Mouse (Mus musculus): ENCODE data around the gene Gm10803. TPM values are rescaled to one million over a fixed set of nuclear protein-coding genes. Genes with fewer than 3 reads are reported as not detected.

The Gm10803 gene
- polyA plus RNA-seq, 1 experiment from 2014 or later = not detected

- H3K27me3 ChIP-seq (ENCODE audit: control insufficient read depth, insufficient read depth, low read length) = no peaks in the 10 kb centered on the region
- H3K4me2 ChIP-seq (ENCODE audit: low read depth, low read length) = no peak overlapping the region
- ATAC-seq (ENCODE audit: low read depth) = no peak
- whole genome bisulfite sequencing = 89% methylated on average over 6 of the region's 6 CpGs
- H3K27ac ChIP-seq (ENCODE audit: low read depth, low read length) = no peak overlapping the region
- no peaks in the 10 kb centered on the region for H3K9me3 ChIP-seq (ENCODE audit: control insufficient read depth, low read length)
- no peaks in the 10 kb centered on the region for H3K36me3 ChIP-seq (ENCODE audit: control insufficient read depth, insufficient read depth, low read length)
- no peak overlapping the region for H3K4me3 ChIP-seq (ENCODE audit: low read depth, low read length)
- H3K4me1 ChIP-seq (ENCODE audit: control insufficient read depth, insufficient read depth, low read length) = no peaks in the 10 kb centered on the region
- no peak overlapping the region for H3K9ac ChIP-seq (replicated peaks; ENCODE audit: low read depth, low read length)
Measured at GRCm38 (mm10) chr2:93604601-93605285, 44.4 kb downstream of the Gm10803 start.

- ATAC-seq (ENCODE audit: low read depth) = no peak
- H3K27me3 ChIP-seq (ENCODE audit: control insufficient read depth, insufficient read depth, low read length) = no peaks in the 10 kb centered on the region
- WGBS = 85% methylated on average over 3 of the region's 3 CpGs
- no peak overlapping the region for H3K4me3 ChIP-seq (ENCODE audit: low read depth, low read length)
- no peak overlapping the region for H3K4me2 ChIP-seq (ENCODE audit: low read depth, low read length)
- no peaks in the 10 kb centered on the region for H3K4me1 ChIP-seq (ENCODE audit: control insufficient read depth, insufficient read depth, low read length)
- H3K9ac ChIP-seq (replicated peaks; ENCODE audit: low read depth, low read length) = no peak overlapping the region
- no peak overlapping the region for H3K27ac ChIP-seq (ENCODE audit: low read depth, low read length)
- no peaks in the 10 kb centered on the region for H3K36me3 ChIP-seq (ENCODE audit: control insufficient read depth, insufficient read depth, low read length)
- no peaks in the 10 kb centered on the region for H3K9me3 ChIP-seq (ENCODE audit: control insufficient read depth, low read length)
Measured at GRCm38 (mm10) chr2:93608800-93609199, 48.4 kb downstream of the Gm10803 start.

DNA sequence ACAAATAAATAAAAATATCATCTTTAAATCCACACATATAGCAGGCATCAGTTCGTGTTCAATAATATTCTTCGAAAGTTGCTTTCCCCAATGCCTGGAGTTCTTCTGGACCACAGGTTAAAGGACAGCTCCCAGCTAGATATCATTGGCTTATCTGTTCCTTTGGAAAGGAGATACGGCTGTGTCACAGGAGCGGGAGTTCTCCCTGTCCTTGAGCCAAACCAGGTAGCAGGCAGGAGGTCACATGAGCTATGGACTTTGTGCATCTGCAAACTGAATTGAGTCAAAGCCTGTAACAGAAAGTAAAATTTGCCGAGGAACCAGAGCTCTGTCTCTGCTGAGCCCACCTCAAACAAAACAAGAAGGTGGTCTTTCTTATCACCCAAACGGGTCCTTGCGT, 52.7 kb downstream of the Gm10803 start:
- no peaks in the 10 kb centered on the region for H3K9me3 ChIP-seq (ENCODE audit: control insufficient read depth, low read length)
- no peak overlapping the region for H3K27ac ChIP-seq (ENCODE audit: low read depth, low read length)
- H3K27me3 ChIP-seq (ENCODE audit: control insufficient read depth, insufficient read depth, low read length) = no peaks in the 10 kb centered on the region
- H3K36me3 ChIP-seq (ENCODE audit: control insufficient read depth, insufficient read depth, low read length) = no peaks in the 10 kb centered on the region
- no peak overlapping the region for H3K4me2 ChIP-seq (ENCODE audit: low read depth, low read length)
- H3K4me3 ChIP-seq (ENCODE audit: low read depth, low read length) = no peak overlapping the region
- 93% methylated on average over 7 of the region's 7 CpGs for WGBS
- no peaks in the 10 kb centered on the region for H3K4me1 ChIP-seq (ENCODE audit: control insufficient read depth, insufficient read depth, low read length)
- ATAC-seq (ENCODE audit: low read depth) = no peak
- no peak overlapping the region for H3K9ac ChIP-seq (replicated peaks; ENCODE audit: low read depth, low read length)

Other genes starting within 250 kb of the Gm10803 start
- 30.2 and 34.7 TPM in 2 replicates for gene Tspan18, start 226.1 kb upstream of the Gm10803 start, polyA plus RNA-seq (2014; fragmentation: Nextera tagmentation; extraction: Ambion mirVana)
- gene Cd82, start 97.4 kb upstream of the Gm10803 start, polyA plus RNA-seq (2014; fragmentation: Nextera tagmentation; extraction: Ambion mirVana) = 8.1 and 11.9 TPM in 2 replicates
- gene Alx4, start 81.8 kb downstream of the Gm10803 start, polyA plus RNA-seq (2014; fragmentation: Nextera tagmentation; extraction: Ambion mirVana) = 0.04 and 0.12 TPM in 2 replicates